Mouse (Mus musculus) embryonic fibroblast, embryonic 13.5 days (primary cell): ENCODE results near the gene Srpr. TPM values are rescaled to one million over a fixed set of nuclear protein-coding genes. Genes with fewer than 3 reads are reported as not detected.
A peak's percentile ranks its signal among the peaks of the same experiment; 100 is the strongest.

Source experiments
- H3K27ac ChIP-seq: 2 replicates; pipeline ENCODE4 v1.5.1; 2012; ENCODE audit warnings: low read length, control low read depth, inconsistent platforms; ENCODE audit not compliant: insufficient read depth
- H3K4me1 ChIP-seq: 2 replicates; pipeline ENCODE4 v1.6.1; 2011; ENCODE audit warnings: low read length; ENCODE audit not compliant: control insufficient read depth, insufficient read depth
- H3K4me3 ChIP-seq: 2 replicates; pipeline ENCODE4 v1.5.1; 2011; ENCODE audit warnings: mild to moderate bottlenecking, control low read depth, low read length; ENCODE audit not compliant: insufficient read depth
- CTCF ChIP-seq: IDR thresholded peaks from 2 replicates; pipeline ENCODE4 v1.5.1; 2011; ENCODE audit warnings: mild to moderate bottlenecking, control low read depth, low read length, moderate library complexity, borderline replicate concordance; ENCODE audit not compliant: insufficient read depth
- POLR2A ChIP-seq: IDR thresholded peaks from 2 replicates; pipeline ENCODE4 v1.6.1; 2011; ENCODE audit warnings: low read depth, mild to moderate bottlenecking, control low read depth, low read length, moderate library complexity
- polyA plus RNA-seq: library from polyadenylated mRNA; stranded (reverse); fragments of >200 nt; gene quantifications from 2 replicates; pipeline ENCODE4 v1.2.4, GENCODE M21; 2011; ENCODE audit warnings: low read depth; ENCODE audit not compliant: missing spikeins, insufficient read length

Gene Srpr
- polyA plus RNA-seq, 1 experiment = 164 TPM

GRCm38 (mm10) chr9:35239734-35240133 lies 39.8 kb downstream of the Srpr start:
- TF ChIP-seq POLR2A (no peak), CTCF (no peak)
- no peak overlapping the region for H3K4me3 ChIP-seq
- H3K27ac ChIP-seq = no peak overlapping the region
- no peaks in the 10 kb centered on the region for H3K4me1 ChIP-seq

GRCm38 (mm10) chr9:35247405-35247804 lies 47.4 kb downstream of the Srpr start:
- TF ChIP-seq POLR2A (no peak), CTCF (no peak)
- Histone ChIP-seq H3K27ac (no peak overlapping the region), H3K4me3 (no peak overlapping the region), H3K4me1 (no peaks in the 10 kb centered on the region)

GRCm38 (mm10) chr9:35249476-35249875 lies 49.5 kb downstream of the Srpr start:
- no peaks in the 10 kb centered on the region for H3K4me1 ChIP-seq
- TF ChIP-seq POLR2A = no peak
- TF ChIP-seq CTCF = no peak
- H3K27ac ChIP-seq = no peak overlapping the region
- H3K4me3 ChIP-seq = no peak overlapping the region

- Histone ChIP-seq H3K4me3 (no peak overlapping the region), H3K27ac (no peak overlapping the region), H3K4me1 (no peaks in the 10 kb centered on the region)
- TF ChIP-seq POLR2A = no peak
- no peak for TF ChIP-seq CTCF
Observed at GRCm38 (mm10) chr9:35257365-35257764, 57.4 kb downstream of the Srpr start.

- Histone ChIP-seq H3K27ac (no peak overlapping the region), H3K4me3 (no peak overlapping the region), H3K4me1 (no peaks in the 10 kb centered on the region)
- TF ChIP-seq POLR2A (no peak), CTCF (no peak)
Observed at GRCm38 (mm10) chr9:35262418-35262817, 62.4 kb downstream of the Srpr start.

GRCm38 (mm10) chr9:35263431-35263830 lies 63.5 kb downstream of the Srpr start:
- TF ChIP-seq POLR2A (no peak), CTCF (no peak)
- Histone ChIP-seq H3K4me1 (no peaks in the 10 kb centered on the region), H3K4me3 (no peak overlapping the region), H3K27ac (no peak overlapping the region)

- Histone ChIP-seq H3K4me3 (no peak overlapping the region), H3K4me1 (peaks cover 2% of the 10 kb centered on the region; the same call in 1 of the 2 replicates), H3K27ac (no peak overlapping the region)
- TF ChIP-seq POLR2A (no peak), CTCF (no peak)
Observed at GRCm38 (mm10) chr9:35264509-35264908, 64.5 kb downstream of the Srpr start.

GRCm38 (mm10) chr9:35267146-35267975 lies 67.4 kb downstream of the Srpr start, which contains the start of the genes Fam118b and Rpusd4:
Fam118b (minus strand) TSS chr9:35267805.
Rpusd4 (plus strand) TSS chr9:35267865.
- Histone ChIP-seq H3K4me1 (peaks cover 2% of the 10 kb centered on the region; the same call in 1 of the 2 replicates), H3K4me3 (peak within 1 kb of the TSS; percentile 88), H3K27ac (no peak within 1 kb of the TSS; the same call in 1 of the 2 replicates)
- no peak for TF ChIP-seq CTCF
- peak; percentile 99 for TF ChIP-seq POLR2A

- Histone ChIP-seq H3K4me1 (peaks cover 2% of the 10 kb centered on the region; the same call in 1 of the 2 replicates), H3K27ac (no peak overlapping the region; the same call in 1 of the 2 replicates)
- TF ChIP-seq CTCF (no peak), POLR2A (no peak)
Observed at GRCm38 (mm10) chr9:35267976-35268715, 68.2 kb downstream of the Srpr start.

GRCm38 (mm10) chr9:35277855-35278365 lies 77.9 kb downstream of the Srpr start:
- Histone ChIP-seq H3K27ac (no peak overlapping the region), H3K4me1 (no peaks in the 10 kb centered on the region), H3K4me3 (no peak overlapping the region)
- TF ChIP-seq CTCF (no peak), POLR2A (no peak)

More at GRCm38 (mm10) chr9:35267976-35268715, 68.2 kb downstream of the Srpr start:
- H3K4me3 ChIP-seq = peak overlapping the region; percentile 61
